ENCODE assay signal across 18 mouse cellular contexts in genomic region chr4:81501802-81502201, GRCm38 (mm10).
"Had no signal": no experiment of that assay in that cellular context is flagged by ENCODE, and none has a peak within 500 bp of the region (broad histone marks: within the 10 kb centered on the region; RNA-seq: fewer than 3 reads in every experiment).

No protein-coding gene starts in this region.

- H3K4me3 ChIP-seq: intestine, embryonic 15.5 days; kidney, embryonic 15.5 days; layer of hippocampus, adult 2 months; limb, embryonic 10.5 days; limb, embryonic 13.5 days had no signal

- DNase-seq: kidney, adult 11 months; kidney, postnatal 10 days; layer of hippocampus, adult 9-11 months; liver; liver, postnatal 0 days; lung, postnatal 4 days; midbrain, embryonic 14.5 days; thymus, adult 2 months; thymus, postnatal 14 days; thymus, postnatal 4 days had no signal

- H3K36me3 ChIP-seq: intestine, embryonic 15.5 days; kidney, embryonic 15.5 days; limb, embryonic 10.5 days; limb, embryonic 13.5 days had no signal

- H3K27ac ChIP-seq: intestine, embryonic 15.5 days; kidney, embryonic 15.5 days; layer of hippocampus, adult 2 months; limb, embryonic 10.5 days; limb, embryonic 13.5 days; liver, embryonic 14.5 days; stomach, postnatal 0 days had no signal

- H3K4me1 ChIP-seq: kidney, embryonic 15.5 days had no signal

- H3K9ac ChIP-seq: intestine, embryonic 15.5 days; kidney, embryonic 15.5 days; limb, embryonic 13.5 days; liver, embryonic 14.5 days; liver, postnatal 0 days had no signal

- ATAC-seq: intestine, embryonic 15.5 days; liver, postnatal 0 days had no signal

- H3K9me3 ChIP-seq: intestine, embryonic 15.5 days; kidney, embryonic 15.5 days; limb, embryonic 10.5 days; limb, embryonic 13.5 days had no signal

- H3K27me3 ChIP-seq: intestine, embryonic 15.5 days; kidney, embryonic 15.5 days; limb, embryonic 13.5 days had no signal

- H3K4me2 ChIP-seq: intestine, embryonic 15.5 days; kidney, embryonic 15.5 days; limb, embryonic 13.5 days; midbrain, embryonic 11.5 days had no signal
